Mouse (Mus musculus): ENCODE measurements around the gene Gm5148.

The Gm5148 gene

DNA sequence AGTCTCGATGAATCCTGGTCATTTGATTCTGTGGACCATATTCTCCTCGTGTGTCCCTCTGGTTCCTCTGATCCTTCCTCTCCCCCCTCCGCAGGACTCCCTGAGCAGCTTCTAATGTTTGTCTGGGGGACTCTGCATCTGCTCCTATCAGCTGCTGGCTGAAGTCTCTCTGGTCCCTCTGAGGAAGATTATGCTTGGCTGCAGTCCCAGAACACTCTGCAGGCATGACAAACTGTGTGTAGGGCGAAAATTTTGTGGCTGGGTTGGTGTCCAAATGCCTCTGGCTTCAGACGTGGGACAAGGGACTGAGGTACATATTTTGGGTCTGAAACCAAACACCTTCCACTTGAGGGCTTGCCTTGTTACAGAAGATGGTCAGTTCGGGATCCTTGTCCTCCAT is 13.1 kb upstream of the Gm5148 start:
- DNase-seq (ENCODE audit: low read depth) = no peak

DNA sequence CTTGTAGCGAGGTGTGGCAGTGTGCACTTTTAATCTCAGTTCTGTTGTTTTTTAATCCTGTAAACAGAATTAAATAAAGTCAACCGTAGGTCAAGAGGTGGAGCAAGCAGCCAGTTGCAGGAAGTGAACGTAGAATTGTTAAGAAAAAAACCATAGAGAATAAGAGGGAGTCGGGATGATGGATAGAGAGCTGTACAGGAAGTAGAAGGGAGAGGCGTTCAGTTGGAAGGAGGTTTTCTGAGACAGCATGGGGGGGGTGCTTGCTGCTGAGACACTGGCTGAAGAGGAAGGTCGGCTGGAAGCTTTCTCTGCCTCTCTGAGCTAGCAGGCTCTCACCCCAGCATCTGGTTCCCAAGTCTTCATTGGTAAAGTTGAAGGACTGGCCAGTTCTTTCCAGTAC is 10.9 kb upstream of the Gm5148 start:
- no peak for DNase-seq (ENCODE audit: low read depth)

DNA sequence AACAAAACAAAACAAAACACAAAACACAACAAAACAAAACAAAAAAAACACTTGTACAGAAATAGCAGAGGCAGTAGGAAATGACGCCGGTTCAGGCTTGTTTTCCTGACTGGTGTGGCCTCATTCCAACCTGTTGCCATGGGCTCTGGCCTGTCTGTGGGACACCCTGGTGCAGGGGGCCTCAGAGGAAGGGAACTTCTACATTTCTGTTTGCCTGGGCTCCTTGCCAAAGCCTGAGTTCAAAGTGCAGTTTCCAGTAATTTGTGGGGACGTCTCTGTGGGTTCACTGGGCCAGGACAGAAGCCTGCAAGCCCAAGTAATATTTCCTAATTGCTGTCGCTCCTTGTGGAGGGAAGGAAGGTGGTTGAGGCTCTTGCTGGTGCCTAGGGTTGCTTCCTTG is 4.9 kb upstream of the Gm5148 start:
- no peak for DNase-seq (ENCODE audit: low read depth)

DNA sequence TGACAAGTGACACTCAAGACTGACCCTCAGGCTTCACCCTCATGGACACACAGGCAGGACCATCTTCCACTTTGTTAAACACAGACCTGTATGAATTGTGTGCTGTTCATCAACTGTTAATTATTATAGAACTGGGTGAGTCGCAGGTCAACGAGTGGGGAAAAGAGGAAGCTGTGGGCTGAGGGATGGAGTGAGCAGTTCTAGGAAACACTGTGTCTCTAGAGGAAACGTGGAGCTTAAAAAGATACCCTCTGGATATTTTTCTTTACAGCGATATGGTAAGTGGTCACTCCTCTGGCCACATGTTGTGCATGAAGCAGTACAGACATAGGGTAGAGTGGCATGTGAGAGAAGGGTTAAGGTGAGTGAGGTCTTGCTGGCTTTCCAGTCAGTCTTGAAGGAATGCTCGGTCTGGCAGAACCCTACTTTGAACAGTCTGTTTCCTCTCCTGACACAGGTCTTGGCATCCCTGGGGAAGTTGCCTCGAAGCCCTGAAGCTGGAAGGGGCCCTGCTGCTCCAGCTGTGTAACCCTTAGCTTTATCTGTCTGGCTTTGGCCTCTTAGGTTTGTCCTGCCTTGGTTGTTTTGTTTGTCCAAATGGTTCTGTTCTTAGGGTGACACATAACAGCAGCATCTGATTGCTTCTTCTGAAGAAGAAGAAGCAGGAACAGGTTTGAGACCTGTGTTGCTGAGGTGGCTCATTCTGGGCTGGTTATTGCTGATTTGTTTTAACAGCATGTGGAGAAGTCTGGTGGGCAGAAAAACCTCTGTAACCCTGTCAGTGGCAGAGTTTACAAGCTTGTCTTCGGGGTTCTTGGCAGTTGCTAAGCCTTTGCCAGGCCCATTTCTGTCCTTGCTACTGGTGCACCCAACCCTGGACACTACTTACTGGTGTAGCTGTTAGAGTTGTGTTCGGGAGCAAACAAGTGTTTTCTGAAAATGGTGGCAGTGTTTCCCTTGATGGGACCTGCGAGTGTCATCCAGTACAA is 4.1 kb upstream of the Gm5148 start:
- DNase-seq (ENCODE audit: low read depth) = no peak

DNA sequence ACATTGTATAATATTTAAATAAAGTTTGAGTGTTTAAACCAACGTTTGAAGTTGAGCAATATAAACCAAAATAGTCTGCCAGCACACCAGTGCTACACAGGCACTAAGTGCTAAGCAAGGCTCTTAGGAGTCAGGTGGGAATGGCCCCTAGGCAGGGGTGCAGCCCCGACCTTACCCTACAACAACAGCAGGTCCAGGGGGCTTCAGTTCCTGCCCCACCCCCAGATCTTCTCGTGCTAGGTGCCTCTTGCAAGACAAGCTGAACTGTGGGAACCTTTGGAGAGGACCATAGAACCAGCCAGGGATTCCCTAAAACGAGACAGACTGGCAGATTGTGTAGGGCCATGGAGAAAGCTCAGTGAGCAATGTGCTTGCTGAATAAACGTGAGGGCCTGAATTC is 3.1 kb upstream of the Gm5148 start:
- no peak for DNase-seq (ENCODE audit: low read depth)

DNA sequence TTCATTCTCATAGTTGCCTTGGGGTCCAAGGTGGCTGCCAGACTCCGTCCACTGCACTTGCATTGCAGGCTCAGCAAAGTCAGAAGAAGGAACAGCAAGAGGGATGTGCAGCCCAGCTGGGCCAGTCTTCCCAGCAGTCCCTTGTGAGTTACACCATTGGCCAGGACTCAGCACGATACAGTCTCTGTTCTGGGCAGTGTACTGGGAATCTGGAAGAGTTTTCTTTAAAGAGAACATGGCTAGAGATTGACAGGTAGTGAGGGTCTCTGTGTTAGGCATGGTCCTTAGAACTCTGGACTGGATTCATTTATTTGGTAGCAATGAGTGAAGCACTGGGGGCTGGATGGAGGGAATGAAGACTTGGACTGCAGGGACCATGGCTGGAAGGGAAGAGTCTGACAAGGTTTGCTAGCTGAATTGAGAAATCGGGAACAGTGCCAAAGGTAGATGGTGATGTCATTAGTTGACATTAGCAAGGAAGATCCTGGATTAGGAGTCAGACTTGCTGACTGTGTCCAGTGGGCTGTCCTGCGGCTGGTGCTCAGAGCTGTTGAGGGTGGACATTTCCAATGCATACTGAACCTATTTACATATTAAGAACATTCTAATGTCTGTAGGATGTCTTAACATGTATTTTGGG is 2.3 kb upstream of the Gm5148 start:
- DNase-seq (ENCODE audit: low read depth) = no peak

DNA sequence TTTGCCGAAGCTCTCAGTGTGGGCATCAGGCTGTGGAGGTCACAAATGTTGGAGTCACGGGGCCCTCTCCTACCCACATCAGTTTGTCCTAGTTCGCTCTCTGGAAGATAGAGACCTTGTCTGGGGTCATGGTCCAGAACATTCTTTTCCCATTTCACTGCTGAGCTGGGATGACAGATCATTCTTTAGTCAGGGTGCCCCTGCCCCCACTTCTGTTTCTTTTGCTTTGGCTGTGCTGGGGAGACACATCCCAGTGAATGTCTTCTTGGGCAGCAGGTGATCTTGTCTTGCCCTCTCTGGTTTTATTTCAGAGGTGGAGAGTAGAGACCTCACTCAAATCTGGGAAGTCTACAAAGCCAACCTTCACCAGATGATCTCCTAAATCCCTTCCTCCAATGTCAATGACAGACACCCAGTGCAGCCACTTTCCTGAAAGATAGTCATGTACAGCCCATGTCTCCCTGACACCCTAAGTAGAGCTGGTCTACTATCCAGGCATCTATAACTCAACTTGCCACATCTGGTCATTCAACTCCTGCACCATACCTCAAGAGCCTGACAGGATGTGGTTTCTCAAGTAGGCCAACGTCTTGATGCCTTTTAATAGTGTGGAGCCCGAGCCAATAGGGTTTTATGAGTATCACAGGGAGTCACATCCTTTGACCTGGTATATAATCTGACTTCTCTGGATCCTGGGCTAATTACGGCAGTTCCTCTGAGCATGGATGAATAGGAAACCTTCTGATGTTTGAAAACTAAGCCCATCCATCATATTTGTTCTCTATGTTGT is 851 bp upstream of the Gm5148 start:
- no peak for DNase-seq (ENCODE audit: low read depth)

DNA sequence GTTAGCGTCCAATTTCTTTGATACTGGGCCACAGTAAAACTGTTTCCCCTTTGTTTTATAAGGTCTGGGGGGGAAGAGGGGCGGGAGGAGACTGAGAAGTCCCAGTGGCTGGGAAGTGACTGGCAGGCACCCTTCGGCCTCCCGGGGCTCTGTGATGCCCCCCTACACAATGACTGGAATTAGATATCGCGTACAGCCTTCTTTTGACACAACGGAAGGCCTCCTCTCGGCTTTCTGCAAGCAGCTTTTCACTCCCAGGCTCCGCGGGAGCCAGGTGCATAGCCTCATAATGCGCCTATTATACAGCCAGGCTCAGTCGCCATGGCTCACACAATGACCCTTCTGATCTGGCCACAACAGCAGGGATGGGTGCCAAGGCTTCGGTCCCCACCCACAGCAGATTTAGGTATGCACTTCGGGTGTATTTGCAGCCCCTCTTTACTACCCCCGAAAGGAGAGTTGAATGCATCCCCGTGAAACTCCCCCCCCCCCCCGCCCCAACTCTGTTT is 574 bp downstream of the Gm5148 start:
- no peak for DNase-seq (ENCODE audit: low read depth)

DNA sequence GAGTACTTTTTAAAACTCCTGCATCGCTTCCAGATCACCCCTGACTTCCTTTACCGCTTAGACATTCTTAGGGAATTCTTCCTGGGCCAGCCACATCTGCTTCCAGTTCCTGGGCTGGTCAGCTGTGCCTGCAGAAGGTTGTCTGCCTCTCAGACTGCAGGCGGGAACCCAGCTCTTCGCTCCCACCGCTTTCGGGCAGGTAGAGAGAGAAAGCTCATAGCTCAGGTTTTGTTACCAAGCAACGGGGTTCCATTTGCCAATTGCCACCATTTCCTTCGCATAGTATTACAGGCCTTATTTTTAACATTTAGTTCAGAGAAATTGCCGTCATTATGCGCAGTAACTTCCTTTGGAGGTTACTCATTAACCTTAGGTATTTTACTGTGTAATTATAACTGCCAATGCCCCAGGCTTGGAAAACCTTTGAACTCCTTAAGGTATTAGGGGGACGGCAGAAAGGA is 1.2 kb downstream of the Gm5148 start:
- DNase-seq (ENCODE audit: low read depth) = no peak

DNA sequence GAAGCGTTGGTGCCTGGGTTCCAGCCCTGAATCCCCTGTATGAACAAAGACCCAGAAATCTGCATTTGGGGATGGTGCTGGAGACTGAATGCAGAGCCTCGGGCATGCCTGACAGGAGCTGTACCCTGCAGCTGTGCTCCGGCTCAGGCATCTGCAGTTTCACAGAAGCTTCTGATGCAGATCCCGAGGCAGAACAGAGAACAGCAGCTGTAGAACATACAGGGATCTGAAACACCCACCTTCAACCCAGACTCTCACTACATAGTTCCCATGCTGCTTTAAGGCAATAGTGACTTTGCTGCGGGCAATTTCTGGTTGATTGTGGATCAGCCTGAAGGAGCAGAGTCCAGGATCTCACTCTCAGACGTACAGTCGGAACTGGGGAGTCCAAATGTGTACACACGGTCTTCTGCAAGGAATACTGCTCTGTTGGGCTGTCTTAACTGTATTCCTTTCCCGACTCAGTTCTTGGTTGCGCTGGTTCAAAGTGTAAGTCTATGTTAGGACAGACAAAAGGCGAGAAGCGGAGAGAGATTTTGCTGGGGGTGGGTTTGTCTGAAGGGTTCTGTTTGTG is 1.7 kb downstream of the Gm5148 start:
- DNase-seq (ENCODE audit: low read depth) = no peak

DNA sequence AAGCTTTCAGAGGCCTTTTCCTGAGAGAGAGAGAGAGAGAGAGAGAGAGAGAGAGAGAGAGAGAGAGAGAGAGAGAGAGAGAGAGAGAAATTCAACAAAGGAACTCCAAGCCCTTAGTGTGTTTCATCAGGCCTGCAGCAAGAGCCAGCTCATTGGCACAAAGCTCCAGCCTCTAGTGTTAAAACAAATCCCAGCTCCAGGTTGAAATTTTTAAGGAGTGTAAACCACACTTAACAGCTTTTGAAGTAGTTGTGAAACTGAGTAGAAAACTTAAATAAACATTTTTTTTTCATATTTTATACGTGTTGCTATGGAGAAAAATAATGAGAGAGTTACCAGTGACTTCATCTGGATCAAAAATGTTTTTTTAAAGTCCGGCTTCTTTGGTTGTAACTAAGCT is 7.3 kb downstream of the Gm5148 start:
- DNase-seq (ENCODE audit: low read depth) = no peak

DNA sequence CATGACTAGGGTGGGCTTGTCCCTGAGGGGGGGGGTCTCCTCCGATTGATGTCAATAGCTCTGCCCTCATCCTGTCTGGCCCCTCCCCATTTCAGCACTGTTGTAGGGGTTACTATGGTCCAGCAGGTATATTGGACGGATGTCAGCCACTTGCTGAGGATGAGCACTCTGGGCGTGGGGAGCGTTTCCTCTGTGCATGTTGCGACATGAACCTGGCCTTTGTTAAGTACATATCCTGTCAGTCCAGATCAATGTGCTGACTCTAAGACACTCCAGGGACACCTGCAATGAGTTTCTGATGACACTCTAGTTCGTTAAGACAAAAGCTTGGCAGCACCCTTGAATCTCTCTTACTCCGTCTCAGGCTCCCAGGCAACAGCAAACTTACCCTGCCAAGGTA is 8.6 kb downstream of the Gm5148 start:
- no peak for DNase-seq (ENCODE audit: low read depth)

DNA sequence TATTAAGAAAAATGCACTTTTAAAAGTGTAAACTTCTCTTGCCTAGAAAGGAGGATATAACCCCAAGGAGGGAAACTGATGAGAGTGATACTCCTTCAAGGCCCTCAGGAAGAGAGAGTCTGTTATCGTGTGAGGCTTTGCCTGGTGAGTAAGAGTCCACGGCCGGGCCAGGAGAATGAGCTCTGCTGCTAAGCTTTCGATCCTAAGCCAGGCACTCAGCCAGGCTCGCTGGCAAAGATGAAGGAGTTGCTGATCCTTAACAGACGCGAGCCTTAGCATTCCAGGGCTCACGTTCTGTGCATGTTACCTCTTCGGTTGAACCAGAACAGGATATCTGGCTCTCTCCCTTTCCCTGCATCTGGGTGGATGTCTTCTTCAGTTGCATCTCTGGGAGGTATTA is 11.8 kb downstream of the Gm5148 start:
- DNase-seq (ENCODE audit: low read depth) = peak; percentile 73

DNA sequence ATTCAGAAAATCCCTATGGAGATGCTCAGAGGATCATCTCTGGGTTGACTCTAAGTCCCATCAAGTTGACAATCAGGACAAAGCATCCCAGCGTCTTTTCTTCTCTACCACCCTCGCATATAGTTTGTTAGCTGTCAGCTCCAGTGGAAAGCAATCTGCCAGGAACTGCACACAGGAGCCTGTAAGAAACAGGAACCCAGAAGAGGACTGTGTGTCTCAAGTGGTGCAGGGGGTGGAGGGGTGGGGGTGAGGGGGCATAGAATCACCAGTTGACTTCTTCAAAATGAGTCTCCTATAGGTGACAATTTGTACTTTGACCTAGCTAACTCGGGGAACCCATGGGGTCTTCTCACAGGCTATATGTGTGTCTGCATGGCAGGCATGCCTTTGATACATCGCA is 12.7 kb downstream of the Gm5148 start:
- DNase-seq (ENCODE audit: low read depth) = no peak

DNA sequence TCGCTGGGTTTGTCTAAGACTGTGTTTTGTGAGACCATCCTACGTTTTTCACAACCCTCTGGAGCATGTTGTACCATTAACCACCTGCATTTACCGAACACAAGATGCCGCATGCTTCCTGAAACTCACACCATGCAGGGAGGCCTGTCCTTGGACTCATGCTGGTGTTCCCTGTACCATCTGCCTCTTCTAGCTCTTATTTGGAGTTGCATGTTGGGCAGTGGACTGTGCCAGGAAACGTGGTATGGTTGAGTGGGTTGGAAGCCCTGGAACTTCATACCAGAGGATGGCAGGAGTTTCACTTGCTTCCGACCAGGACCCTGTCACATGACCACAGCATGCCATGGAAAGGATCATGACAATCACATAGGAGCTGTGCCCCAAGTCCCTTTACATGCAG is 16.5 kb downstream of the Gm5148 start:
- no peak for DNase-seq (ENCODE audit: low read depth)

DNA sequence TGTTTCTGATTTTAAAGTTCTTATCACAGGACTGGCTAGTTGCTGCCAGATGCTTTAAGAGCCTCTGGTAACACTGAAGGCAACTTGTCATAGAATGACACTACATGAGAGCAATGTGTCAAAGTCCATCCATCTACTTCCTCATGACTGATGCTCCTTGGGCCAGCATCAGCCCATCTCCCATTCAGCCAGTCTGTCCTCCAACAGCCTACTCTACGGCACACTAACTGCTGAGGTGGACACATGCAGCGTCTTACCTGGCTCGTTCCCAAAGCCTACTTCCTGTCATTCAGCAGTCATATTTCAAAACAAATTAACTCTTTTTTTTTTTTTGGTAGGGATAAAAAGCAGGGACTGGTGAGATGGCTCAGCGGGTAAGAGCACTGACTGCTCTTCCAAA is 17.9 kb downstream of the Gm5148 start:
- no peak for DNase-seq (ENCODE audit: low read depth)

DNA sequence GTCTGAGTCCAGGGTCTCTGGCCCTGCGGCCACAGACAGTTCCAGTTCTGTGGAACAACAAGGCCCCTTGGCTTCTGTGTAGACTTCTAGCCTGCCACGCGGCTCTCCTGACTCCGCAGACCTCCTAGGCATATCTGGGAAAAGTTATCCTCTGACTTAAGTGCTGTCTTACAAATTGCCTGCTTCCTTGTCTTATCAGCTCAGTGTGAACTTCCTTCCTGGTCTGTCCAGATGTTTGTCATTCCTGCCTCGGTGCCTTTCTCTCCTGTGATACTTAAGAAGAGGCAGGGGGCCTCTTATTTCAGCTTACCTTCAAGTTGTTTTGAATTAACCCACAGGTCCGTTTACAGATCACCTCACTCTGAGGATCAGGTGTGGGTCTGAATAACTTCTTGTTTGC is 18.9 kb downstream of the Gm5148 start:
- no peak for DNase-seq (ENCODE audit: low read depth)

DNA sequence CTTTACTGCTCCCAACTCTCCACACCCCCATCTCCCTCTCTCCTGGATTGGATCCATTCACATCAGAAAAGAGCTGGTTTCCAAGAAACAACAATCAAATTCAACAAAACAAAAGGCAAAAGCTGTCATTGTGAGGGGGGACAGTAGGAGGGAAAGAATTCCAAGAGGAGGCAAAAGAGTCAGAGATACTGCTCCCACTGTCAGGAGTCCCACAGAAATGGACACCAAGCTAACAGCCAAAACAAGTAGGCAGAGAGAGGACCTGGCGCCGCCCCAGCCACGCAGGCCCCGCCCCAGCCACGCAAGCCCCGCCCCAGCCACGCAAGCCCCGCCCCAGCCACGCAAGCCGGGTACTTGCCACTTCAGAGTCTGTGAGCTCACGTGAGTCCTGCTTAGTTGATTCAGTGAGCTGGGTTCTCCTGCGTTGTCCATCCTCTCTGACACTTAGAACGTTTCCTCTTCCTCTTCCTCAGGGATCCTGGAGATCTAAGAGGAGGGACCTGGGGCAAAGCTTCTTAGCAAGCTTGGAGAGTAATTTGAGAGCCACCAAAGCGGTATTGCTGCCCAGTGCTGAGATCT is 19.5 kb downstream of the Gm5148 start:
- DNase-seq (ENCODE audit: low read depth) = no peak

DNA sequence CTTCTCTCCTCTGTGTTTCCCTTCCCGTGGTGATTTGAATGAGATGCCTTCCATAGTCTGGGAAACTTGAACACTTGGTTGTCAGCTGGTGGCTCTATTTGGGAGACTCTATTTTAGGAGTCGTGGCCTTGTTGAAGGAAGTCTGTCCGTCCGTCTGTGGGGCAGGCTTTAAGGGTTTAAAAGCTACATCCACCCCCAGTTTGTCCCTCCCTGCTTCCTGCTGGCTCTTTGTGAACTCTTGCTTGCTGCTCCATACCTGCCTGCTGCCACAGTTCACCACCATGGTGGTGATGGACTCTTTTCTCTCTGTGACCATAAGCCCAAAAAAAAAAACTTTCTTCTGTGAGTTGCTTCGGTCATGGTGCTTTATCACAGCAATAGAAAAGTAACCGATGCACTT is 21.2 kb downstream of the Gm5148 start:
- no peak for DNase-seq (ENCODE audit: low read depth)

DNA sequence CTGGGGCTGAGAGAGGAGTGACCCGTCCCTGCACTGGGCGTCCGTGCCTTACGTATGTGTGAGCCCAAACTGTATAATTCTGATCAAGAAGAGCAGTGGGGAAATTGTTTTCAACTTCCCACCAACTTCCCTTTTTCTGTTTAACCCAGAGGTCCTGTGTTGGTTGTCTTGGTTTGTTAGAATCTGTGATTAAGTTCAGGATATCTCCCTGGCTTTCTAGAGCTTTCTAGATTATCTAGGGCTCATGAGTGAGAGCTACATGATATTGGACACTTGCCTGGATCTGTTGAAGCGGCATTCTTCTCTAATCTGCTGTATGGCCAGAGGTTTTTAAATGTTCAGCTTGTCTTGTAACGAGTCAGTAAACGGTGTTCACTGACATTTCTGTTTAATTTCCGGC is 30.7 kb downstream of the Gm5148 start:
- no peak for DNase-seq (ENCODE audit: low read depth)

DNA sequence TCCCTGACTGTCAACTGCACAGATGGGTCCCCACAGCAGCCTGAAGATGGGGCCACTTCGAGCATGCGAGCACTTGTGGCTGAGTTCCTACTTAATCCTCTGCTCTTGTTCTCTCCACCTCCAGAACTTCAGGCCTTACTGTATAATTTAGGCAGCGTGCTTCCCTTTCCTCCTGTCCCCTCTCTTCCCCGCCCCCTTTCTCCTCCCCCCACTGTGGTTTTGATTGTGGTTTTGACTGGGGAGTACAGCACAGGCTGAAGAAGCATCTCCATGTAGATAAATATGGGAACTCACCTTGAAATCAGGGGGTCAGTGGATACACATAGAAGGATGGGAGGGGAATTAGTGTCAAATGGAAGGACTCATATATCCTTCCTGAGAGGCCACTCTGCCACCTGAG is 31.3 kb downstream of the Gm5148 start:
- no peak for DNase-seq (ENCODE audit: low read depth)

All from fibroblast of lung, adult 2 months (primary cell).